In the genomic region with DNA sequence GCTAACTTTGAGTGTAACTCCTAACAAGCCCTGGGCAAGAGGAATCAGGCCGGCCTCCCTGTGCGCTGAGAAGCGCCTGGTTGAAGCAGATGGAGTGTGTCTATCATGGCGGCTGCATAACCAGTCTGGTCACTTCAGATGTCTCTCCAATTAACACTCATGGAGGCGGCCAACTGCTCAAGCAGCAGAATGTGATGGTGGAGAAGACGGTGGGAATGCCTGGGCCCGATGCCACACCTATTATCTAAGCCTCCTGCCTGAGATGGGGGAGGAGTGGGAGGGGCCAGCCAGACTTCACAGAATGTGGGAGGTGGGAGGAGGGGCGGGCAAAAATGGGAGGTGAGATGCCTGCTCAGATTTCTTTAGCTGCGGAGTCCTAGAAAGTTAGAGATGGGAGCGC, we compare ENCODE assay signal across 11 mouse cellular contexts.
DNase-seq lines count a peak whose midpoint lies in the region; ATAC-seq lines count a peak whose summit lies in the region.
"Had no signal": no experiment of that assay in that cellular context is flagged by ENCODE, and none has a peak within 500 bp of the region (broad histone marks: within the 10 kb centered on the region; RNA-seq: fewer than 3 reads in every experiment).

No protein-coding gene starts in this region.

- no peak overlapping the region for H3K4me2 ChIP-seq in heart, embryonic 12.5 days
- no peak overlapping the region for H3K4me2 ChIP-seq in midbrain, embryonic 11.5 days
- no peak overlapping the region for H3K4me2 ChIP-seq in midbrain, embryonic 13.5 days (replicated peaks)
- H3K4me2 ChIP-seq: hindbrain, embryonic 15.5 days; liver, embryonic 15.5 days had no signal

- H3K9me3 ChIP-seq in heart, embryonic 12.5 days (replicated peaks), result no peaks in the 10 kb centered on the region
- no peaks in the 10 kb centered on the region for H3K9me3 ChIP-seq in midbrain, embryonic 11.5 days (ENCODE audit: control insufficient read depth, low read length)
- no peaks in the 10 kb centered on the region for H3K9me3 ChIP-seq in midbrain, embryonic 13.5 days
- H3K9me3 ChIP-seq: hindbrain, embryonic 15.5 days; liver, embryonic 15.5 days had no signal

- H3K4me1 ChIP-seq in heart, embryonic 12.5 days (replicated peaks), result peaks cover 16% of the 10 kb centered on the region
- no peaks in the 10 kb centered on the region for H3K4me1 ChIP-seq in midbrain, embryonic 11.5 days (ENCODE audit: control insufficient read depth, insufficient read depth, low read length)
- no peaks in the 10 kb centered on the region for H3K4me1 ChIP-seq in midbrain, embryonic 13.5 days (replicated peaks)
- H3K4me1 ChIP-seq: hindbrain, embryonic 15.5 days; liver, embryonic 15.5 days had no signal

- H3K27ac ChIP-seq in heart, embryonic 12.5 days (ENCODE audit: poor library complexity, severe bottlenecking), result no peak overlapping the region
- H3K27ac ChIP-seq in midbrain, embryonic 11.5 days (ENCODE audit: low read depth, low read length), result no peak overlapping the region
- H3K27ac ChIP-seq in midbrain, embryonic 13.5 days, result no peak overlapping the region
- H3K27ac ChIP-seq: hindbrain, embryonic 15.5 days; liver, embryonic 15.5 days had no signal

- no peak overlapping the region for H3K9ac ChIP-seq in heart, embryonic 12.5 days
- H3K9ac ChIP-seq in midbrain, embryonic 11.5 days (ENCODE audit: low read length), result no peak overlapping the region
- H3K9ac ChIP-seq in midbrain, embryonic 13.5 days (replicated peaks), result no peak overlapping the region
- H3K9ac ChIP-seq: hindbrain, embryonic 15.5 days; liver, embryonic 15.5 days had no signal

- no peak for ATAC-seq in heart, embryonic 12.5 days (ENCODE audit: insufficient number of reproducible peaks, low FRiP score)
- ATAC-seq in midbrain, embryonic 11.5 days (ENCODE audit: low FRiP score), result no peak
- ATAC-seq in midbrain, embryonic 13.5 days, result no peak
- ATAC-seq: CD4-positive, CD25-positive, alpha-beta regulatory T cell, adult 4 months had no signal

- peak; percentile 41 for DNase-seq in heart, postnatal 4 days
- DNase-seq in retina, postnatal 1 day, result peak; percentile 18
- DNase-seq in retina, embryonic 14.5 days (ENCODE audit: low spot score), result no peak
- DNase-seq in left cerebral cortex, postnatal 36 days (ENCODE audit: low spot score in 2 of 2), result peak; percentile 72 to 82
- no peak for DNase-seq in midbrain, embryonic 11.5 days (ENCODE audit: low spot score, missing footprints)
- DNase-seq in urinary bladder, postnatal 10 days (ENCODE audit: low spot score), result no peak

- no peak overlapping the region for H3K4me3 ChIP-seq in heart, embryonic 12.5 days
- no peak overlapping the region for H3K4me3 ChIP-seq in midbrain, embryonic 11.5 days (ENCODE audit: low read depth, low read length)
- H3K4me3 ChIP-seq in midbrain, embryonic 13.5 days (replicated peaks), result no peak overlapping the region
- H3K4me3 ChIP-seq: hindbrain, embryonic 15.5 days; liver, embryonic 15.5 days had no signal

- intact Hi-C loops in left cerebral cortex, postnatal 36 days (cut with DNase I), result no loop called here

- no peaks in the 10 kb centered on the region for H3K27me3 ChIP-seq in heart, embryonic 12.5 days (replicated peaks)
- H3K27me3 ChIP-seq in midbrain, embryonic 11.5 days (ENCODE audit: control insufficient read depth, insufficient read depth, low read length), result no peaks in the 10 kb centered on the region
- peaks cover 6% of the 10 kb centered on the region; the same call in 1 of the 2 replicates for H3K27me3 ChIP-seq in midbrain, embryonic 13.5 days
- H3K27me3 ChIP-seq: hindbrain, embryonic 15.5 days; liver, embryonic 15.5 days had no signal

- H3K36me3 ChIP-seq in heart, embryonic 12.5 days, result no peaks in the 10 kb centered on the region
- H3K36me3 ChIP-seq in midbrain, embryonic 11.5 days (ENCODE audit: control insufficient read depth, insufficient read depth, low read length), result no peaks in the 10 kb centered on the region
- H3K36me3 ChIP-seq in midbrain, embryonic 13.5 days, result no peaks in the 10 kb centered on the region
- H3K36me3 ChIP-seq: hindbrain, embryonic 15.5 days; liver, embryonic 15.5 days had no signal

- 37% methylated on average over 10 of the region's 10 CpGs for WGBS in heart, embryonic 12.5 days
- 57% methylated on average over 10 of the region's 10 CpGs for WGBS in midbrain, embryonic 11.5 days
- 60% methylated on average over 10 of the region's 10 CpGs for WGBS in midbrain, embryonic 13.5 days

Comparison
In these comparisons a context has a peak if more than half of its experiments do, and no peak if none do; other contexts are left out.
1. DNase-seq: peak in heart, postnatal 4 days (single experiment), retina, postnatal 1 day (single experiment) and left cerebral cortex, postnatal 36 days (2 of 2); none in retina, embryonic 14.5 days (single experiment), midbrain, embryonic 11.5 days (single experiment) and urinary bladder, postnatal 10 days (single experiment).